Mouse (Mus musculus): Measurements from ENCODE around the gene Rrp15. TPM values are rescaled to one million over a fixed set of nuclear protein-coding genes. Genes with fewer than 3 reads are reported as not detected.
A peak's percentile ranks its signal among the peaks of the same experiment; 100 is the strongest.

The Rrp15 gene
- polyA plus RNA-seq, 1 experiment from 2014 or later, result 39.6 TPM

GRCm38 (mm10) chr1:186719708-186720107, 29.4 kb downstream of the Rrp15 start:
- Histone ChIP-seq H3K9ac (replicated peaks; ENCODE audit: low read depth, low read length) (no peak overlapping the region), H3K4me3 (replicated peaks; ENCODE audit: low read length) (no peak overlapping the region), H3K4me2 (ENCODE audit: low read length) (no peak overlapping the region), H3K4me1 (replicated peaks; ENCODE audit: control insufficient read depth, insufficient read depth, low read length) (no peaks in the 10 kb centered on the region), H3K36me3 (ENCODE audit: control insufficient read depth, insufficient read depth) (peaks cover 5% of the 10 kb centered on the region; the same call in 1 of the 2 replicates), H3K27me3 (replicated peaks; ENCODE audit: control insufficient read depth, insufficient read depth, low read length) (no peaks in the 10 kb centered on the region), H3K27ac (ENCODE audit: low read length) (no peak overlapping the region), H3K9me3 (ENCODE audit: control insufficient read depth, low read length) (no peaks in the 10 kb centered on the region)
- 94% methylated on average over 9 of the region's 9 CpGs for WGBS
- no peak for ATAC-seq

- Histone ChIP-seq H3K4me1 (replicated peaks; ENCODE audit: control insufficient read depth, insufficient read depth, low read length) (no peaks in the 10 kb centered on the region), H3K27me3 (replicated peaks; ENCODE audit: control insufficient read depth, insufficient read depth, low read length) (no peaks in the 10 kb centered on the region), H3K9me3 (ENCODE audit: control insufficient read depth, low read length) (no peaks in the 10 kb centered on the region), H3K4me2 (ENCODE audit: low read length) (no peak overlapping the region), H3K27ac (ENCODE audit: low read length) (no peak overlapping the region), H3K36me3 (ENCODE audit: control insufficient read depth, insufficient read depth) (peaks cover 5% of the 10 kb centered on the region; the same call in 1 of the 2 replicates), H3K9ac (replicated peaks; ENCODE audit: low read depth, low read length) (no peak overlapping the region), H3K4me3 (replicated peaks; ENCODE audit: low read length) (no peak overlapping the region)
- WGBS, result 80% methylated on average over 5 of the region's 5 CpGs
- ATAC-seq, result no peak
Measured at GRCm38 (mm10) chr1:186718881-186719280, 30.3 kb downstream of the Rrp15 start.

GRCm38 (mm10) chr1:186714980-186715896, 33.9 kb downstream of the Rrp15 start:
- no peak overlapping the region for H3K4me3 ChIP-seq (replicated peaks; ENCODE audit: low read length)
- H3K36me3 ChIP-seq (ENCODE audit: control insufficient read depth, insufficient read depth), result peaks cover 4% of the 10 kb centered on the region; the same call in 1 of the 2 replicates
- 88% methylated on average over 17 of the region's 17 CpGs for WGBS
- H3K4me2 ChIP-seq (ENCODE audit: low read length), result no peak overlapping the region
- no peak for ATAC-seq
- no peak overlapping the region for H3K9ac ChIP-seq (replicated peaks; ENCODE audit: low read depth, low read length)
- H3K4me1 ChIP-seq (replicated peaks; ENCODE audit: control insufficient read depth, insufficient read depth, low read length), result no peaks in the 10 kb centered on the region
- no peak overlapping the region for H3K27ac ChIP-seq (ENCODE audit: low read length)
- H3K9me3 ChIP-seq (ENCODE audit: control insufficient read depth, low read length), result no peaks in the 10 kb centered on the region
- no peaks in the 10 kb centered on the region for H3K27me3 ChIP-seq (replicated peaks; ENCODE audit: control insufficient read depth, insufficient read depth, low read length)

GRCm38 (mm10) chr1:186714215-186714614, 34.9 kb downstream of the Rrp15 start:
- Histone ChIP-seq H3K36me3 (ENCODE audit: control insufficient read depth, insufficient read depth) (no peaks in the 10 kb centered on the region), H3K4me3 (replicated peaks; ENCODE audit: low read length) (no peak overlapping the region), H3K9me3 (ENCODE audit: control insufficient read depth, low read length) (no peaks in the 10 kb centered on the region), H3K9ac (replicated peaks; ENCODE audit: low read depth, low read length) (no peak overlapping the region), H3K27me3 (replicated peaks; ENCODE audit: control insufficient read depth, insufficient read depth, low read length) (no peaks in the 10 kb centered on the region), H3K4me1 (replicated peaks; ENCODE audit: control insufficient read depth, insufficient read depth, low read length) (no peaks in the 10 kb centered on the region), H3K27ac (ENCODE audit: low read length) (no peak overlapping the region), H3K4me2 (ENCODE audit: low read length) (no peak overlapping the region)
- ATAC-seq, result no peak
- WGBS, result 79% methylated on average over 4 of the region's 4 CpGs

GRCm38 (mm10) chr1:186712802-186713471, 36.2 kb downstream of the Rrp15 start:
- Histone ChIP-seq H3K9me3 (ENCODE audit: control insufficient read depth, low read length) (no peaks in the 10 kb centered on the region), H3K4me2 (ENCODE audit: low read length) (no peak overlapping the region), H3K27ac (ENCODE audit: low read length) (no peak overlapping the region), H3K4me3 (replicated peaks; ENCODE audit: low read length) (no peak overlapping the region), H3K36me3 (ENCODE audit: control insufficient read depth, insufficient read depth) (no peaks in the 10 kb centered on the region), H3K27me3 (replicated peaks; ENCODE audit: control insufficient read depth, insufficient read depth, low read length) (no peaks in the 10 kb centered on the region), H3K4me1 (replicated peaks; ENCODE audit: control insufficient read depth, insufficient read depth, low read length) (no peaks in the 10 kb centered on the region), H3K9ac (replicated peaks; ENCODE audit: low read depth, low read length) (no peak overlapping the region)
- no peak for ATAC-seq
- 2% methylated on average over 3 of the region's 3 CpGs for WGBS

GRCm38 (mm10) chr1:186705915-186706248, 43.3 kb downstream of the Rrp15 start, which contains the start of gene Tgfb2:
Tgfb2 (minus strand) TSS chr1:186705989.
- H3K27me3 ChIP-seq (replicated peaks; ENCODE audit: control insufficient read depth, insufficient read depth, low read length), result 0 out of 2 replicates have a peak, but pooled peaks cover 2% of the 10 kb centered on the region
- peak within 1 kb of the TSS; percentile 56; the same call in 1 of the 2 replicates for H3K27ac ChIP-seq (ENCODE audit: low read length)
- peak within 1 kb of the TSS; percentile 96 for H3K4me2 ChIP-seq (ENCODE audit: low read length)
- H3K9me3 ChIP-seq (ENCODE audit: control insufficient read depth, low read length), result no peaks in the 10 kb centered on the region
- H3K4me1 ChIP-seq (replicated peaks; ENCODE audit: control insufficient read depth, insufficient read depth, low read length), result peaks cover 30% of the 10 kb centered on the region
- WGBS, result 4% methylated on average over 12 of the region's 12 CpGs
- peak within 1 kb of the TSS; percentile 80 for H3K9ac ChIP-seq (replicated peaks; ENCODE audit: low read depth, low read length)
- peak within 1 kb of the TSS; percentile 78 for H3K4me3 ChIP-seq (replicated peaks; ENCODE audit: low read length)
- H3K36me3 ChIP-seq (ENCODE audit: control insufficient read depth, insufficient read depth), result no peaks in the 10 kb centered on the region
- ATAC-seq, result peak; percentile 44; the same call in 1 of the 2 replicates

GRCm38 (mm10) chr1:186705203-186705914, 43.8 kb downstream of the Rrp15 start:
- no peaks in the 10 kb centered on the region for H3K9me3 ChIP-seq (ENCODE audit: control insufficient read depth, low read length)
- 0 out of 2 replicates have a peak, but pooled peaks cover 2% of the 10 kb centered on the region for H3K27me3 ChIP-seq (replicated peaks; ENCODE audit: control insufficient read depth, insufficient read depth, low read length)
- under 1% methylated on average over 61 of the region's 65 CpGs for WGBS
- peak; percentile 73 for ATAC-seq
- H3K27ac ChIP-seq (ENCODE audit: low read length), result peak overlapping the region; percentile 56; the same call in 1 of the 2 replicates
- no peaks in the 10 kb centered on the region for H3K36me3 ChIP-seq (ENCODE audit: control insufficient read depth, insufficient read depth)
- peak overlapping the region; percentile 80 for H3K9ac ChIP-seq (replicated peaks; ENCODE audit: low read depth, low read length)
- peak overlapping the region; percentile 78 for H3K4me3 ChIP-seq (replicated peaks; ENCODE audit: low read length)
- peak overlapping the region; percentile 96 for H3K4me2 ChIP-seq (ENCODE audit: low read length)
- peaks cover 30% of the 10 kb centered on the region for H3K4me1 ChIP-seq (replicated peaks; ENCODE audit: control insufficient read depth, insufficient read depth, low read length)

GRCm38 (mm10) chr1:186703980-186704701, 45.0 kb downstream of the Rrp15 start:
- no peak for ATAC-seq

More at GRCm38 (mm10) chr1:186703980-186704701, 45.0 kb downstream of the Rrp15 start:
- Histone ChIP-seq H3K27ac (ENCODE audit: low read length) (0 out of 2 replicates have a peak overlapping the region, but pooled peaks have one; percentile 18), H3K36me3 (ENCODE audit: control insufficient read depth, insufficient read depth) (no peaks in the 10 kb centered on the region), H3K9ac (replicated peaks; ENCODE audit: low read depth, low read length) (peak overlapping the region; percentile 56), H3K9me3 (ENCODE audit: control insufficient read depth, low read length) (no peaks in the 10 kb centered on the region), H3K4me3 (replicated peaks; ENCODE audit: low read length) (peak overlapping the region; percentile 78), H3K4me2 (ENCODE audit: low read length) (peak overlapping the region; percentile 96), H3K27me3 (replicated peaks; ENCODE audit: control insufficient read depth, insufficient read depth, low read length) (0 out of 2 replicates have a peak, but pooled peaks cover 2% of the 10 kb centered on the region), H3K4me1 (replicated peaks; ENCODE audit: control insufficient read depth, insufficient read depth, low read length) (peaks cover 30% of the 10 kb centered on the region)
- under 1% methylated on average over 36 of the region's 36 CpGs for WGBS

All from forebrain, embryonic 16.5 days (tissue).